Comparison of ENCODE assay signal across 9 mouse cellular contexts in the genomic region with DNA sequence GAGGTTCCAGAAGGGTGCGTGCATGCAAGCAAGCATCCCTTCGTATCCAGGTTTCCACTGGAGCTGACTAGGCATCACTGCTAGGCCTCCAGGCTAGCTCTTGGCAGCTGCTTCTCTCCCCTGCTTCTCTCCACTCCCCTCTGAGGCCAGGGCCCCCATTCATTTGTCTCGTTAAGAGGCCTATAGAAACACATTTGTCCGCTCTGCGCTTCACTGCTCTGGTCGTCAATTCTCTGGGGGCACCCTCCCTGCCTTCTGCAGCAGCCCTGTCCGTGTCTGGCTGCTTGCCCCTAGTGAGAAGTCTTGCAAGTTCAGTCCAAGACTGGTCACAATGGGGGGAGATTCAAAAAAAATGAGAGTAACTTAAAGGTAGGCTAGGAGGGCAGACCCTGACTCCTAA. TPM values are rescaled to one million over a fixed set of nuclear protein-coding genes. Genes with fewer than 3 reads are reported as not detected.
DNase-seq lines count a peak whose midpoint lies in the region; ATAC-seq and TF ChIP-seq lines count a peak whose summit lies in the region.
"Had no signal": no experiment of that assay in that cellular context is flagged by ENCODE, and none has a peak within 500 bp of the region (broad histone marks: within the 10 kb centered on the region; RNA-seq: fewer than 3 reads in every experiment).

No protein-coding gene starts in this region.

- peaks cover 3% of the 10 kb centered on the region; the same call in 1 of the 2 replicates for H3K36me3 ChIP-seq in kidney, postnatal 0 days (ENCODE audit: insufficient read depth, low read length)
- H3K36me3 ChIP-seq in embryonic facial prominence, embryonic 12.5 days, result peaks cover 69% of the 10 kb centered on the region
- H3K36me3 ChIP-seq in hindbrain, embryonic 16.5 days (ENCODE audit: control insufficient read depth, insufficient read depth, low read length), result peaks cover 7% of the 10 kb centered on the region; the same call in 1 of the 2 replicates
- H3K36me3 ChIP-seq in neural tube, embryonic 12.5 days, result peaks cover 42% of the 10 kb centered on the region

- H3K9ac ChIP-seq in kidney, postnatal 0 days (ENCODE audit: low read depth, low read length), result no peak overlapping the region
- no peak overlapping the region for H3K9ac ChIP-seq in embryonic facial prominence, embryonic 12.5 days
- H3K9ac ChIP-seq in hindbrain, embryonic 16.5 days (ENCODE audit: low read depth, low read length), result no peak overlapping the region
- no peak overlapping the region for H3K9ac ChIP-seq in neural tube, embryonic 12.5 days

- H3K27me3 ChIP-seq in kidney, postnatal 0 days (ENCODE audit: insufficient read depth, low read length), result no peaks in the 10 kb centered on the region
- H3K27me3 ChIP-seq in embryonic facial prominence, embryonic 12.5 days, result no peaks in the 10 kb centered on the region
- no peaks in the 10 kb centered on the region for H3K27me3 ChIP-seq in hindbrain, embryonic 16.5 days (replicated peaks; ENCODE audit: control insufficient read depth, insufficient read depth, low read length)
- H3K27me3 ChIP-seq in neural tube, embryonic 12.5 days (replicated peaks), result no peaks in the 10 kb centered on the region

- no peak overlapping the region for H3K4me3 ChIP-seq in kidney, postnatal 0 days (replicated peaks; ENCODE audit: low read depth, low read length)
- no peak overlapping the region for H3K4me3 ChIP-seq in embryonic facial prominence, embryonic 12.5 days
- H3K4me3 ChIP-seq in hindbrain, embryonic 16.5 days (ENCODE audit: low read length), result no peak overlapping the region
- H3K4me3 ChIP-seq in neural tube, embryonic 12.5 days, result no peak overlapping the region

- H3K4me1 ChIP-seq in kidney, postnatal 0 days (replicated peaks; ENCODE audit: insufficient read depth, low read length), result peaks cover 56% of the 10 kb centered on the region
- H3K4me1 ChIP-seq in embryonic facial prominence, embryonic 12.5 days, result peaks cover 62% of the 10 kb centered on the region
- H3K4me1 ChIP-seq in hindbrain, embryonic 16.5 days (ENCODE audit: control insufficient read depth, insufficient read depth, low read depth, low read length), result peaks cover 53% of the 10 kb centered on the region
- peaks cover 71% of the 10 kb centered on the region for H3K4me1 ChIP-seq in neural tube, embryonic 12.5 days

- no peak for DNase-seq in kidney, postnatal 0 days (ENCODE audit: low spot score)
- no peak for DNase-seq in kidney, adult 9 months
- no peak for DNase-seq in cerebellum, postnatal 25 days
- no peak for DNase-seq in B cell, adult 2 months
- no peak for DNase-seq in urinary bladder, adult 2 months (ENCODE audit: low spot score)
- DNase-seq: adrenal gland, adult 2 months had no signal

- no peak for ATAC-seq in kidney, postnatal 0 days (replicated peaks; ENCODE audit: low FRiP score, low read depth)
- ATAC-seq in embryonic facial prominence, embryonic 12.5 days (ENCODE audit: insufficient number of reproducible peaks, insufficient read depth, low FRiP score, low TSS enrichment), result no peak
- ATAC-seq in hindbrain, embryonic 16.5 days, result peak; percentile 18; the same call in 1 of the 2 replicates
- ATAC-seq in neural tube, embryonic 12.5 days (ENCODE audit: low FRiP score, low read depth), result no peak

- no peak overlapping the region for H3K4me2 ChIP-seq in kidney, postnatal 0 days (ENCODE audit: low read length)
- H3K4me2 ChIP-seq in embryonic facial prominence, embryonic 12.5 days (replicated peaks), result no peak overlapping the region
- H3K4me2 ChIP-seq in hindbrain, embryonic 16.5 days (ENCODE audit: low read length), result no peak overlapping the region
- peak overlapping the region; percentile 22; the same call in 1 of the 2 replicates for H3K4me2 ChIP-seq in neural tube, embryonic 12.5 days (replicated peaks)

- WGBS in kidney, postnatal 0 days, result 28% methylated on average over 7 of the region's 7 CpGs
- 51% methylated on average over 7 of the region's 7 CpGs for WGBS in embryonic facial prominence, embryonic 12.5 days
- 11% methylated on average over 7 of the region's 7 CpGs for WGBS in hindbrain, embryonic 16.5 days
- WGBS in neural tube, embryonic 12.5 days, result 22% methylated on average over 7 of the region's 7 CpGs

- H3K9me3 ChIP-seq in kidney, postnatal 0 days (replicated peaks; ENCODE audit: low read length), result no peaks in the 10 kb centered on the region
- no peaks in the 10 kb centered on the region for H3K9me3 ChIP-seq in embryonic facial prominence, embryonic 12.5 days
- H3K9me3 ChIP-seq in hindbrain, embryonic 16.5 days (ENCODE audit: control insufficient read depth, low read length), result no peaks in the 10 kb centered on the region
- H3K9me3 ChIP-seq in neural tube, embryonic 12.5 days, result no peaks in the 10 kb centered on the region

- TF ChIP-seq CTCF in kidney, postnatal 0 days (IDR thresholded peaks at IDR 0.05; ENCODE audit: low read depth), result no peak

- peak overlapping the region; percentile 91 for H3K27ac ChIP-seq in kidney, postnatal 0 days
- peak overlapping the region; percentile 57; the same call in 1 of the 2 replicates for H3K27ac ChIP-seq in embryonic facial prominence, embryonic 12.5 days
- H3K27ac ChIP-seq in hindbrain, embryonic 16.5 days (ENCODE audit: low read depth, low read length), result peak overlapping the region; percentile 18; the same call in 1 of the 2 replicates
- H3K27ac ChIP-seq in neural tube, embryonic 12.5 days, result peak overlapping the region; percentile 91; the same call in 1 of the 2 replicates

RNA-seq across cellular contexts. Expression of a gene that starts 16.7 kb away (rescaled TPM):
- polyA plus RNA-seq in kidney, postnatal 0 days (2015; fragmentation: Nextera tagmentation; extraction: Ambion mirVana), result 34.0 and 37.6 TPM in 2 replicates
- 90.7 and 98.6 TPM in 2 replicates for polyA plus RNA-seq in embryonic facial prominence, embryonic 12.5 days (2016; fragmentation: Nextera tagmentation; extraction: Ambion mirVana)
- polyA plus RNA-seq in hindbrain, embryonic 16.5 days (2015; fragmentation: Nextera tagmentation; extraction: Ambion mirVana), result 71.7 and 88.1 TPM in 2 replicates
- 109 and 122 TPM in 2 replicates for polyA plus RNA-seq in neural tube, embryonic 12.5 days (2016; fragmentation: Nextera tagmentation; extraction: Ambion mirVana)
- 67.7 and 98.4 TPM in 2 replicates for polyA plus RNA-seq in urinary bladder, adult 2 months (2012; rRNA removed)

Comparison
In these comparisons a context has a peak if more than half of its experiments do, and no peak if none do; other contexts are left out.
1. H3K27ac ChIP-seq: peak in every context shown above with its lines; median percentile 91 in kidney, postnatal 0 days; 91 in neural tube, embryonic 12.5 days; 57 in embryonic facial prominence, embryonic 12.5 days; 18 in hindbrain, embryonic 16.5 days.